In the genomic region with DNA sequence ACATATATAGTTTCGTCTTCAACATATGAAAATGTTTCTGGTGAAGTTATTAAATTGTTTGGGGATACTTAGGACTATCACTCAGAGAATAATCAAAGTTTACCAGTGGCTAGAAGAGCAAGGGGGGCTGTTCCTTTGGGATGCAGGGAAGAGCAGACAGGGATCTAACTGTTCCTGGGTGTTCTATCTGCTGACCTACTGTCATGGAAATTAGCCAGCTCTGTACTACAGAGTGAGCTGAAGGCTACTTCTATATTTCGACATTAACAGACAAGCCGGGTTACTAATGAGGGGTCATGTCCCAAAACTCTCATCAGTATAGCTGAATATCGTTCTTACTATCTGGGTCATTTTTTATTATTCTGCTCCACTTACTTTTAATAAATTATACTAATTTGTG, we compare ENCODE assay signal across 30 mouse cellular contexts. TPM values are rescaled to one million over a fixed set of nuclear protein-coding genes. Genes with fewer than 3 reads are reported as not detected.
DNase-seq lines count a peak whose midpoint lies in the region; ATAC-seq lines count a peak whose summit lies in the region.
"Had no signal": no experiment of that assay in that cellular context is flagged by ENCODE, and none has a peak within 500 bp of the region (broad histone marks: within the 10 kb centered on the region; RNA-seq: fewer than 3 reads in every experiment).

No protein-coding gene starts in this region.

- H3K27me3 ChIP-seq in heart, embryonic 11.5 days (ENCODE audit: control insufficient read depth, insufficient read depth, low read length), result no peaks in the 10 kb centered on the region
- H3K27me3 ChIP-seq in heart, embryonic 14.5 days (ENCODE audit: control insufficient read depth, insufficient read depth, low read length), result no peaks in the 10 kb centered on the region
- H3K27me3 ChIP-seq in hindbrain, embryonic 16.5 days (replicated peaks; ENCODE audit: control insufficient read depth, insufficient read depth, low read length), result no peaks in the 10 kb centered on the region
- H3K27me3 ChIP-seq: embryonic facial prominence, embryonic 15.5 days; forebrain, embryonic 13.5 days; hindbrain, embryonic 12.5 days; midbrain, embryonic 15.5 days had no signal

- H3K4me2 ChIP-seq in heart, embryonic 11.5 days, result peak overlapping the region; percentile 51
- peak overlapping the region; percentile 63 for H3K4me2 ChIP-seq in heart, embryonic 14.5 days (ENCODE audit: low read length)
- H3K4me2 ChIP-seq in hindbrain, embryonic 16.5 days (ENCODE audit: low read length), result no peak overlapping the region
- H3K4me2 ChIP-seq: embryonic facial prominence, embryonic 15.5 days; forebrain, embryonic 13.5 days; hindbrain, embryonic 12.5 days; midbrain, embryonic 15.5 days had no signal

- no peak overlapping the region for H3K9ac ChIP-seq in heart, embryonic 11.5 days (ENCODE audit: low read depth, low read length)
- H3K9ac ChIP-seq in heart, embryonic 14.5 days (ENCODE audit: low read length), result peak overlapping the region; percentile 70
- no peak overlapping the region for H3K9ac ChIP-seq in hindbrain, embryonic 16.5 days (ENCODE audit: low read depth, low read length)
- H3K9ac ChIP-seq: embryonic facial prominence, embryonic 15.5 days; forebrain, embryonic 13.5 days; hindbrain, embryonic 12.5 days; liver, embryonic 14.5 days; midbrain, embryonic 15.5 days had no signal

- intact Hi-C loops in heart, postnatal 14 days (cut with DNase I), result loop anchor here (10.0 kb wide), 1 partner anchor 169 kb away; no protein-coding TSS in a partner anchor

- peak overlapping the region; percentile 32 for H3K4me3 ChIP-seq in heart, embryonic 11.5 days (ENCODE audit: low read depth, low read length)
- peak overlapping the region; percentile 19 to 45; a peak in 3 of 4 replicates for H3K4me3 ChIP-seq in heart, embryonic 14.5 days (ENCODE audit: control insufficient read depth in 1 of 2, insufficient read depth in 1 of 2, low read depth in 1 of 2, low read length in 2 of 2)
- H3K4me3 ChIP-seq in hindbrain, embryonic 16.5 days (ENCODE audit: low read length), result no peak overlapping the region
- H3K4me3 ChIP-seq: embryonic facial prominence, embryonic 10.5 days; embryonic facial prominence, embryonic 15.5 days; forebrain, embryonic 13.5 days; hindbrain, embryonic 12.5 days; midbrain, embryonic 15.5 days had no signal

- H3K36me3 ChIP-seq in heart, embryonic 11.5 days (ENCODE audit: control insufficient read depth, insufficient read depth, low read length), result no peaks in the 10 kb centered on the region
- no peaks in the 10 kb centered on the region for H3K36me3 ChIP-seq in heart, embryonic 14.5 days (ENCODE audit: control insufficient read depth, insufficient read depth, low read length)
- H3K36me3 ChIP-seq in hindbrain, embryonic 16.5 days (ENCODE audit: control insufficient read depth, insufficient read depth, low read length), result no peaks in the 10 kb centered on the region
- H3K36me3 ChIP-seq: embryonic facial prominence, embryonic 10.5 days; embryonic facial prominence, embryonic 15.5 days; hindbrain, embryonic 12.5 days; midbrain, embryonic 15.5 days had no signal

- H3K4me1 ChIP-seq in heart, embryonic 11.5 days (ENCODE audit: control insufficient read depth, insufficient read depth, low read length), result no peaks in the 10 kb centered on the region
- H3K4me1 ChIP-seq in heart, embryonic 14.5 days (ENCODE audit: control insufficient read depth in 2 of 2, insufficient read depth in 2 of 2, low read length in 2 of 2), result peaks cover 0 to 16% of the 10 kb centered on the region in 2 experiments; a peak in 2 of 4 replicates
- H3K4me1 ChIP-seq in hindbrain, embryonic 16.5 days (ENCODE audit: control insufficient read depth, insufficient read depth, low read depth, low read length), result no peaks in the 10 kb centered on the region
- H3K4me1 ChIP-seq: embryonic facial prominence, embryonic 10.5 days; embryonic facial prominence, embryonic 15.5 days; forebrain, embryonic 13.5 days; hindbrain, embryonic 12.5 days; midbrain, embryonic 15.5 days had no signal

- ATAC-seq in heart, embryonic 11.5 days (replicated peaks; ENCODE audit: insufficient number of reproducible peaks, low FRiP score, low TSS enrichment), result no peak
- no peak for ATAC-seq in heart, embryonic 14.5 days (ENCODE audit: insufficient number of reproducible peaks, insufficient read depth, low FRiP score, low read depth)
- ATAC-seq in hindbrain, embryonic 16.5 days, result no peak
- ATAC-seq: forebrain, embryonic 13.5 days; intestine, embryonic 16.5 days; midbrain, embryonic 15.5 days; Patski had no signal

- DNase-seq in heart, adult 11 months, result peak; percentile 84
- no peak for DNase-seq in heart, postnatal 14 days
- DNase-seq in retina, embryonic 14.5 days (ENCODE audit: low spot score), result peak; percentile 9
- no peak for DNase-seq in right cerebral cortex, adult 18-20 months
- DNase-seq: adrenal gland, postnatal 10 days; cerebellum, adult 8-10 months; cerebellum, postnatal 25 days; kidney, adult 9 months; kidney, postnatal 10 days; layer of hippocampus, adult 9-11 months; liver; lung, adult 2 months; lung, postnatal 10 days had no signal

- H3K27ac ChIP-seq in heart, embryonic 11.5 days (ENCODE audit: low read depth, low read length), result no peak overlapping the region
- no peak overlapping the region for H3K27ac ChIP-seq in heart, embryonic 14.5 days (replicated peaks in 1 of 2; ENCODE audit: control insufficient read depth in 1 of 2, insufficient read depth in 1 of 2, low read depth in 2 of 2, low read length in 2 of 2)
- no peak overlapping the region for H3K27ac ChIP-seq in hindbrain, embryonic 16.5 days (ENCODE audit: low read depth, low read length)
- H3K27ac ChIP-seq: embryonic facial prominence, embryonic 10.5 days; embryonic facial prominence, embryonic 15.5 days; forebrain, embryonic 13.5 days; hindbrain, embryonic 12.5 days; liver, embryonic 14.5 days; midbrain, embryonic 15.5 days had no signal

- no peaks in the 10 kb centered on the region for H3K9me3 ChIP-seq in heart, embryonic 11.5 days (replicated peaks; ENCODE audit: control insufficient read depth, low read length)
- H3K9me3 ChIP-seq in heart, embryonic 14.5 days (ENCODE audit: control insufficient read depth, low read length), result no peaks in the 10 kb centered on the region
- no peaks in the 10 kb centered on the region for H3K9me3 ChIP-seq in hindbrain, embryonic 16.5 days (ENCODE audit: control insufficient read depth, low read length)
- H3K9me3 ChIP-seq: embryonic facial prominence, embryonic 10.5 days; embryonic facial prominence, embryonic 15.5 days; forebrain, embryonic 13.5 days; hindbrain, embryonic 12.5 days; midbrain, embryonic 15.5 days had no signal

- 70% methylated on average over 4 of the region's 4 CpGs for WGBS in heart, embryonic 11.5 days (ENCODE audit: insufficient replicate concordance)
- WGBS in heart, embryonic 14.5 days, result 52% methylated on average over 4 of the region's 4 CpGs
- 78% methylated on average over 4 of the region's 4 CpGs for WGBS in hindbrain, embryonic 16.5 days

RNA-seq across cellular contexts. Expression of gene Ppp1r3a, which starts 1.6 kb away (rescaled TPM):
- 10 to 100 TPM; 57.4 to 59.7 TPM for total RNA-seq in heart, postnatal 14 days (2021)
- polyA plus RNA-seq in heart, embryonic 11.5 days (2014; fragmentation: Nextera tagmentation; extraction: Ambion mirVana), result 3.8 and 4.0 TPM in 2 replicates
- 8.0 and 8.3 TPM in 2 replicates for polyA plus RNA-seq in heart, embryonic 14.5 days (2014; fragmentation: Nextera tagmentation; extraction: Ambion mirVana)
- polyA plus RNA-seq in hindbrain, embryonic 16.5 days (2015; fragmentation: Nextera tagmentation; extraction: Ambion mirVana), result 0.07 TPM in 1 of 2 replicates, not detected in the other
- total RNA-seq: left cerebral cortex, postnatal 14 days; MEL; neutrophil, adult 5-6 weeks had no signal
- polyA plus RNA-seq: forebrain, embryonic 13.5 days; hindbrain, embryonic 12.5 days; intestine, embryonic 16.5 days; large intestine, adult 2 months; limb, embryonic 11.5 days; liver, embryonic 14.5 days; Patski; small intestine, adult 2 months had no signal

Comparison
In these comparisons a context has a peak if more than half of its experiments do, and no peak if none do; other contexts are left out.
1. DNase-seq: peak in heart, adult 11 months (single experiment) and retina, embryonic 14.5 days (single experiment); none in heart, postnatal 14 days (0 of 2) and right cerebral cortex, adult 18-20 months (single experiment).